Mouse (Mus musculus): ENCODE results near the gene Casp9.

- TF ChIP-seq CTCF (conservative IDR thresholded peaks at IDR 0.05; ENCODE audit: low read length) (no peak), NANOG (IDR thresholded peaks at IDR 0.05; ENCODE audit: borderline replicate concordance, low read length) (no peak)
Measured at GRCm38 (mm10) chr4:141762102-141762598, 31.3 kb upstream of the Casp9 start.
